Mouse (Mus musculus): ENCODE measurements around the gene Pla2g6.

DNA sequence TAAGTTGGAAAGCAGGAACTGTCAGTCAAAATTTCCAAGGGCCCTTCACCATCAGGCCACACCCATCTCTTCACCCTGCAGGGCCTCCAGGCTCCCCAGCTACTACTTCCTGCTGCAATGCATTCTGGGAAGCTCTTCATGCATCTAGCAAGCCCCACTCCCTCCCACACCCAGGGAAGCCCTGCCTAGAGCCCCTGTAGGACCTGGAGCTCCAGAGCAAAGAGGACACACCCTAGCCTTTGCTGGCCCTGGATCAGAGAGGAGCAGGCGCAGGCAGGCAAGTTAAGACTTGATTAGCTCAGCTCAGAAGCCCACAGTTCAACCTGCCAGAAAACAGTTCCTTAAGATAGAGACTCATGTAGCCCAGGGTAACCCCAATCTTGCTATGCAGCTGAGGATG, 46.8 kb downstream of the Pla2g6 start:
- TF ChIP-seq CTCF (IDR thresholded peaks at IDR 0.05; ENCODE audit: low read depth) (no peak), EP300 (IDR thresholded peaks at IDR 0.05; ENCODE audit: low read depth) (no peak)
